Mouse (Mus musculus): ENCODE measurements around the gene Clic1. TPM values are rescaled to one million over a fixed set of nuclear protein-coding genes. Genes with fewer than 3 reads are reported as not detected.

The Clic1 gene
- total RNA-seq, 2 experiments from 2014 or later = 12.4 to 18.6 TPM

DNA sequence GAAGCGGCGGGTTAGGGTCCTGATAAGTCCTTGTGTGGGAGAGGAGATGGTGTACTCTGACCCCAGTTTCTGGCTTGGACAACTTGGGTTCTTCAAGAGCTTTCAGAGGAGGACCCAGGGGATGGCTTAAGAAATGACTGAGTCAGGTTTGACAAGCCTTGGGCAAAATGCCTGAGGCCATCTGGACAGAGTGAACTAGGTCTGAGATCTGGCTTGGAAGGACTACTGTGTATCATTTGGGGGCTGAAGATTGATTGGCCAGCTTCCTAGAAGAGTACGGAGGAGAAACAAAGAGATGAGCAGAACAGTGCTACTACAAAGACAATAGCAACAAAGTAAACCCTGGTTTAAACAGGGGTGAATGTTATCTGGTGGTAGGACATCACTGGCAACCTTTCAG lies 13.7 kb downstream of the Clic1 start:
- DNase-seq = no peak

DNA sequence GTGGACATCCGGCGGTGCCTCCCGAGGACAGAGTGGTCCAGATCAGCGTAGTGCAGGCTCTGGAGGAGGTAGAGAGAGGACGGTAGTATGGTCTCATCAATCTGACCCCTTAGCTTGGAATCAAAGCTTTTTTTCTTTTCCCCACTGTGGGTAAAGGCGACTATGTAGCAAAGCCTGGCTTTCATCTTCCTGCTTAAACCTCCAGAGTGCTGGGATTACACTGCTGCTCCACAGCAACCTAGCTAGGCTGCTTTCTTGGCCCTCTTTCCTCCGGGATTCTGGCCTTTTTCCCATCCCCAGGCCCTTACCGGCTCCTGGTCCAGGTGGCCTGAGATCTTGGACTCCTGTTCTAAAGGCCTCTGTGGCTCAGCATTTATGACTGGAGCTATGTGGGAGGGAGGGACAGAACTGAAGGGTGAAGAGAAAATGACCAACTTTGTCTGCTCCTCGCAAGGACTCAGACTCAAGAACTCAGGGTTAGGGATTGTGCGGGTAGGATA lies 14.7 kb downstream of the Clic1 start:
- no peak for DNase-seq

DNA sequence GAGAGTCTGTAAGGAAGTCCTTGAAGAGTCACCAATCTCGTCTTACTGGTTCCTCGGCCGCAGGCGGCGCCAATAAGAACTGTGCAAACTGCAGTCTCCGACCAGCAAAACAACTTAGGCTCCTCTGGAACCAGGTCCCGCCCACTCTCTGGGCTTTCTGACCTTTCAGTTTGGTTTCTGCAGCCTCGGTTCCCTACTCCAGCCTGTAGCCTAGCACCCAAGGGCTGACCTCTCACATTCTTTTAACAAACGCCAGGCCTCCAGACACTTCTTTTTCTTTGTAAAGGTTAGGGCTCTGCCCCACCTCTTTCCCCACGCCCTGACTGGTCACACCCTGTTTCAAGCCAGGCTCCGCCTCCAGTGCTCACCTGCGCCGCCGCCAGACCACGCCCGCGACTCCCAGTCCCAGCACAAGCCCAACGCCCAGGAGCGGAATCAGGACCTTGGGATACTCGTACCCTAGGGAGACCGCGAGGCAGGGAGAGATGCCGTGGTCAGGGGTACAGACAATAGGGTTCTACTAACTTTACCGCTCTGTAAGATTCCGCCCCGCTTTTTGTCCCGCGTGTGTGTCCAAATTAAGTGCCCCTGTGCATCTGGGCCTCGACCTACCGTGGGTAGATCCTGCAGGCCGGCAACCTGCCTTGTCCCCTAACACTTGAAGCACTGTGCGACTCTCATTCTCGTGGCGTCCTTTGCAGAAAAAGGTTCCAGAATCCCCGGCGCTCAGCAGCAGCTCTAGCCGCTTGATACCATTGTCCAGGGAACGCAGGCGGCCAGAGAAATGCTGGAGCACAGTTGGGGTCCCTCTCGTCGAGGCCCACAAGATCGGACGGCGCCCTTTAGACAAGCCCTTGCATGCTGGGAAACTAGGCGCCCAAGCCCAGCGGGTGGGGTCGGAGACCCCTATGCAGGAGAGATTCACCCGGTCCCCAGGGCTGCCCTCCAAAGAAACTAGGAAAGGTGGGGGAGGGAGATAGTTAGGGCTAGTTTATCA lies 15.5 kb downstream of the Clic1 start, which contains the start of gene Ly6g6c:
Ly6g6c (plus strand) TSS at position 438 of the 997 bp plus-strand sequence.
- DNase-seq = peak; percentile 46

DNA sequence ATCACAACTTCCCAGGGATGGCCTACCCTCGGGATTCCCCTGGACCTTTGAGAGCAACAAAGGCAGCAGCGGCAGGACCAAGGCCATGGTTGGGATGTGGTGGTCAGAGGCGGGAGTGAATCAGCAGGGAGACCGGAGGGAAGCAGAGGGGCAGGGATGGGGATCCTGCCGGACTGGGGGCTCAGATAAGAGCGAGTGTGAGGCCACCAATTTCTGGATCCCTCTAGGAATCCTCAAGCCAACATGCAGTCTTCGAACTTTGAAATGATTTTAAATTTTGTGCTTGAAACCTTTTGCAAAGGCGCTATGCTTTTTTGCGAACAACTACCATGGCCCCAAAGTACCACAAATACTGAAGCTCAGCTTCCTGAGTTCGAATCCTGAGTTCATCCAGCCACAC lies 16.3 kb downstream of the Clic1 start, which contains the start of gene Mpig6b:
Mpig6b (minus strand) TSS at position 101 of the 400 bp plus-strand sequence.
- DNase-seq = no peak

DNA sequence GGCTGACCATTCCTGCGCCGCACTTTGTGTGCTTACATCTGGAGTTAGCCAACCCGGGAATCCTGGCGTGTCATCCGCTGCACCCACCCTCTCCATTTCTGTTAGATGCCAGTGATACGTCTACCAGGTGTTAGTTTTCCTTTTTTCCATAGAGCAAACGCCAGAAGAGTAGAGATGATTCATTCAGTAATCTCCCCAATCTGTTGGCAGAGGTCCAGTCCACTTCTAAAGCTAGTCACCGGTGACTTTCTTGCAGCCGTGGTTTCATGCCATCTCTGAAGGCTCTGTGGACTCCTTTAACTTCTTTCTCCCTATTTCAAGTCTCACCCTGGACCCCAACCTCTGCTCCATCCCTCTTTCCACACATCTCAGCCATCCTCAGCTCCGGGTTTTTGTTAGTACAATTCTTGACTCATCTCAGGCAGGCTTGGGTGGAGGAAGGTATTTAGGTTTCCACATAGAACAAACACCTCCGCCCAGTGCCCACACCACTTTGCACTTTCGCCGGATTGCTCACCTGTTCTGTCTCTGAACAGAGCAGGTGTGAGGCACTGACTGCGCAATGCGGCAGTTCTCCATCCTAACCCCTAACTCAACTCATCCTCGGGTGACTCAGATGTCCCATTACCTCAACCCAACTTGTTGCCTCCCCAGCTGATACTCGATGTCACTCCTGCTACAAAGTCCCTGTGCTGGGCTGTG lies 18.6 kb downstream of the Clic1 start:
- no peak for DNase-seq

DNA sequence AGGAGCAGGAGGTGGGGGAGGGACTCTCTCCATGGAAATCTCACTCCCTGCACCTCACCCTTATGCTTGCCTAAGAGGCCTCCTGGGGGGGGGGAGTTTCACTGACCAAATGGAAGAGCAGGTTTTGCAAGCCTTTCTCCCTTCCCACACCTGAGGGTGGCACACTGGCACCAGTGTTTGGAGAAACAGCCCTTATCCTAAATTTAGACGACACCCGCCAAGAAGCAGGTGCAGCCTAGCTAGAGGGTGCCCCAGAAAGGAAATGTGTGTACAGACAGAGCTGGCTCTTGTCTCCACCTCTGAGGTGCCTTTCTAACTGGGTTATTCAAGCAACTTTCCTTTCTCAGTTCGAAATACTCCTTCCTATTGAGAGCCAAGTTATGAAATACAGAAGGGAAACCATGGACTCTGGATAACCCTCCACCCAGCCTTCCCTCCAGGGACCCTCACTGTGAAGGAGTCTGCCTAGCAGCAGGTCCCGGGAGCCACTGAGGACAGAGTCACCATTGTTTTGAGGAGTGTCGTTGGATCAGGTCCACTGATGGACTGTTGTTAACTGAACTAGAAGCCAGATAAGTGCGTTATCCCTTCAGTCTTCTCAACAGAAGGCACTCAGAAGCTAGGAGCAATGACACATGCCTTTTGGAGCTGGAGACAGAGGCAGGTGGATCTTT lies 20.9 kb downstream of the Clic1 start:
- DNase-seq = no peak

DNA sequence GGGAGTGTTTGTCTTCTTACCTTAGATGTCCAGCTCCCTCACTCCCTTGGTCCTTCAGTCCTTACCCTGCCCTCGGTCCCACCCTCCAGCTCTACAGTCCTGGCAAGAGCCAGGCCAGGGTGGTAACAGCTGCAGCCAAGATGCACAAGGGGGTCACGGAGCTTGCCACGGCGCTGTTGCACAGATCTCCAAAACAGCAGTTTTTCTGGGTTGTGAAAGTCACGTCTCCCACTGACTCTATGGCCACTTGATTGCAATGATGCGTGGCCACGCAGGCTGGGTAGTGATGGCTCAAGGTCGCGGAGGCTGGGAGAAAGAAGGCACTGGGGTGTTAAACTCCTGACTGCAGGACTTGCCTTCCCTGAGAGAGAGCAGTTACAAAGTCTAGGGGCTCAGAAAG lies 21.7 kb downstream of the Clic1 start:
- DNase-seq = no peak

DNA sequence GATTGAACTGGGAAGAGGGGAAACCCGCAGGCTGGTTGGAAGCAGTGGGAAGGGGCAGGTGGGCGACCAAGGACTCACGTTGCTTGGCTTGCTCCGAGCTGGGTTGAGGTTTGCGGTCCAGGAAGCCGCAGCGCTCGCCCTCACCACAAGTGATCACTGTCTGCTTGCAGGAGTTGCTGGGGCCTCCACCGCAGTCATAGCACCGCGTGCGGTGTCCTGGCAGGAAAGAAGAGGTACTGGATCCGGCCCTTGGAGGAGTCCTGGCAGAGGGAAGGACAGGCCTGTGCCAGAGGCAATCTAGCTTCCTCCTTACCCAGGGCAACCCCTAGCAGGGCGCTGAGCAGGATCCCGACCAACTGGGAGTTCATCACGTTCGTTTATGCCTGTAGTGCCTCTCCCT lies 24.3 kb downstream of the Clic1 start:
- no peak for DNase-seq

DNA sequence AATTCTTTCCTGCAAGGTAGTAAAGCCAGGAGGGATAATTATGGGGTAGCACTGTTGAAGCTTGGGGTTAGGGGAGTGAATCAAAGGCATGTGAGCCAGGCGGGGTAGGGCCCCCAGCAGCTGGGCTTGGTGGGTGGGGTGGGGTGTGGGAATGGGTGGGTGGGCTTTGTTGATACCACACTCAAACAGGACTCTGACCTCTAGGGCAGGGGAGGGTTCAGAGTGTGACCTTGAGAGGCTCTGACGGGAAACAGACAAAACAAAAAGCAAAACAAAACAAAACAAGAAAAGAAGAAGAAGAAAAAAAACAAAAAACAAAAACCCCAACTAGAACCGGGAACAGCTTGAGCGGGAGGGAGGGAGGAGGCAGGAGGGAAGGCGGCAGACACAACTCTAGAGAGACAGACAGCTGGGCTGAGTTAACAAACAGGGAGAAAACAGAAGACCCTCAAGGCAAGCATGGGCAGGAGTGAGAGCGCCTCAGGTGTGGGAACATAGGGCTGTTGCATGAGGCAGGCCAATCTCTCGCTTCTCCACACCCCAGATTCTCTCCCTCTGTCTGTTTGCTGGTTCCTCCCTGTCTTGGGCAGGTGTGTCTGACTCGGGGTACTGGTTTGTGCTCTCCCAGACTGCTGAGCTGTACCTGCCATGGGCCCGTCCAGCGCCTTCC lies 26.9 kb downstream of the Clic1 start, which contains the start of gene Ly6g6e:
Ly6g6e (plus strand) TSS at position 396 of the 670 bp plus-strand sequence.
- DNase-seq = no peak

DNA sequence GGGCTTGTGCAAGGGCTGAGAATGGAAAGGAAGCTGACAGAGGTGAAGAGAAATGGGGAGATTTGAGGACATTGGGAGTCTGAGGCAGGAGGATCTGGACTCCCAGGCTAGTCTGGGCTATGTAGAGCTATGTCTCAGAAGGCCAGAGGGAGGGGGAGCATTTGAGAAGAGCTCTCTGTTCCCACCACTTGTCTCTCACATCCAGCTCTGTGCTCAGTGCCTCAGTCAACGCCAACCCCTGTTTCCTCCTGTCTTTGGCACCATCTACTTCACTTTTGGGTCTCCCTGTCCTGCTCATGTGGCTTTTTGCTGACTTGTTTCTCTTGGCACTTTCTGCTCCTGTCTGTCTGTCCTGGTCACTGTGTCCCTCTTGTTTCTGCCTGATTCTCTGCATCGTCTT lies 27.5 kb downstream of the Clic1 start:
- DNase-seq = no peak

DNA sequence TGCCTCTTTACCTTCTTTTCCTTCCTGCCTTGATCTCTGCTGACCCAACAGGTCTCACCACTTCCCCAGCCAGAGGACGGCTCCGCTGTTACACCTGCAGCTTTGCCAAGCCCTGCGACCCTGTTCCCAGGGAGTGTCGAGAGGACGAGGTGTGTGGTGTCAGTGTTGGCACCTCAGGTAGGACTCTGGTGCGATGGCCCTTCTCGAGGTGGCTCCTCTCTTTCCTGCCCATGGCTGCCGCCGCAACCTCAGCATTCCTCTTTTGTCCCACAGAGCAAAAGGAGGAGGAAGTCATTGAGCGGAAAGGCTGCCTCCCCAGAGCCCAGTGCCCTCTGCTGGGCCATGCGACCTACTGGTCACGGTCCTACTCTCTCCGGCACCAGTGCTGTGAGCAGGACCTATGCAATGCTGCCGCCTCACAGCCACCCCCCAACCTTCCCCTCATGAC lies 28.0 kb downstream of the Clic1 start, which contains the start of gene Ly6g6d:
Ly6g6d (minus strand) TSS at position 280 of the 448 bp plus-strand sequence.
- no peak for DNase-seq

DNA sequence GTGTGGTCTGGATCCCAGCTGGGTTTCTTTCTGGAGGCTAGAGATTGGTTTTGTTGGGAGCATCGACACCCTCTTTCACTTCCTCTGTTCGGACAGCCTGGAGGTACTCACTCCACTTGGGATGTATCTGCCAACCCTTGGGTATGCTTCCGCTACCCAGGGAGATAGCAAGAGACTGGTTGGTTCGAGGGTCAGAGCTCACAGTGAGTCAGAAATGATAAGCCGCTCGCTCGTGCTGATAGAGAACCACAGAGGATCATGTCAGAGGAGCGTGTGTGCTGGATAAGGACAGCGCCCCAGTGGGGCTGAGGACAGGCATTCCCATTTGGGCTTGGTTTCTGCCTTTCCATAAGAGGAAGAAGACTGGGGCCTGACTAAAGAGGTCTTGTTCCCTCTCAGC lies 30.0 kb downstream of the Clic1 start:
- DNase-seq = no peak

DNA sequence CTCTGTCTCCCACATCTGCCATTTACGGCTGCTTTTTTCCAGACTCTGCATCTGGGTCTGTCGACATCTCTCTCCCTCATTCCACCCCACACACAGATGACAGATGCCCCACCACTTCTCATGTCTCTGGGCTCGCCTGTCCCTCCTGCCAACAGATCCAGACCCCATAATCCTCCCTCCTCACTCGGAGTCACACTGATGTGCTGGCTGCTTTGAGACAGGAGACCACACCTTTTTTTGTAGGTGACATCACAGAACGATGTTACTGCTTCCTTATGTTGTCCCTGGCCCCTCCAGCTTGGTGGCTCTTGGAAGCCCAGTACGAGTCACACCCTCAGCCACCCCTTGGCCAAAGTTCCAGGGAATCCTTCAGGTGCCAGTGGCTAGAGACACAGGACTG lies 30.5 kb downstream of the Clic1 start:
- no peak for DNase-seq

DNA sequence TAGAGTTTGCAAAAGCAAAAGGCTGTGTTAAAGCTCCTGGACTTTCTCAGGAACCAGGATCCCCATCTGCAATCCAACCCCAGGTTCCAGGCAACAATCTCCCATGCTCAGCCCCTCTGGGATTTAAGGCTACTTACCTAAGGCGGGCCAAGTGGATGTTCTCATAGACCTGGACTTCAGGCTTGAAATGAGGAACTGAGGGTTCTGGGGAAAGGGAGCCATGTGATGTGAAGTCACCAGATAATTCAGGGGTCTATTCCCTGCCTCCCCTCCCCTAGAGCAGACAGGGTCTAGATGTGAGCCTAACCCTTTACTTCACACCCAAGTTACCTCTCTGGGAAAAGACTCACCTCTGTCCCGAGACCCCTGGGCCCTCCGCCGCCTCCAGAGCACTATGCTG lies 30.9 kb downstream of the Clic1 start:
- no peak for DNase-seq

DNA sequence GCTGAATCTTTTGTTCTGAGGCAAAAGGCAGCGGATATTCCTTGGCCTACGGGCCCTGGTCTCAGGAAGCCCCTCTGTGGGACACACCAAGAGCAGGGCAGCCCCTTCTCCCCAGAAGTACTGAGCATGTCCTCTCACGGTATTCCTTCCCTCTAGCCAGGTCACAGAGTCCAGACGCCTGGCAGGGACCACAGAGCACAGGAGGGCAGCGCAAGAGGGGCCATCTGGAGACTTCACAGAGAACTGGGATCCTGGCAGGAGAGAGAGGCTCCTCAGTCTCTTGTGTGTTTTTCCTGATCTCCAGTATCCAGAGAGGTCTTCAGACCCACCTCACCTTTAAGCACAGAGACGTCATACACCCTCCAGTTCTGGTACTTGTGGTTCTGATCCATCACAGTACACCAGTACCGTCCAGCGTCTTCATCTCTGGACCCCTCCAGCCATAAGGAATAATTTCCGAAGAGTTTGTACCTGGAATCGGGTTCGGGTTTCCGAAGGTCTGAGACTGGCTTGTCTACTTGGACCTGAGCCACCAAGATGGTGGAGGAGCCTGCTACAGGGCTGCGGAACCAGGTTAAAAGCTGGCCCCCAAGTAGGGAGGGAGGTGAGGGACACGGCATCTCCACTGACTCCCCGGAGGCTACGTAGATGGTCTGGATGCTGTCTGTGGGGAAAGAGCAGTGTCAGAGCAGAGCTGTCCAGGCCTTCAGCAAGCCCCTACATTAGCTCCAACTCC lies 33.2 kb downstream of the Clic1 start:
- DNase-seq = no peak

DNA sequence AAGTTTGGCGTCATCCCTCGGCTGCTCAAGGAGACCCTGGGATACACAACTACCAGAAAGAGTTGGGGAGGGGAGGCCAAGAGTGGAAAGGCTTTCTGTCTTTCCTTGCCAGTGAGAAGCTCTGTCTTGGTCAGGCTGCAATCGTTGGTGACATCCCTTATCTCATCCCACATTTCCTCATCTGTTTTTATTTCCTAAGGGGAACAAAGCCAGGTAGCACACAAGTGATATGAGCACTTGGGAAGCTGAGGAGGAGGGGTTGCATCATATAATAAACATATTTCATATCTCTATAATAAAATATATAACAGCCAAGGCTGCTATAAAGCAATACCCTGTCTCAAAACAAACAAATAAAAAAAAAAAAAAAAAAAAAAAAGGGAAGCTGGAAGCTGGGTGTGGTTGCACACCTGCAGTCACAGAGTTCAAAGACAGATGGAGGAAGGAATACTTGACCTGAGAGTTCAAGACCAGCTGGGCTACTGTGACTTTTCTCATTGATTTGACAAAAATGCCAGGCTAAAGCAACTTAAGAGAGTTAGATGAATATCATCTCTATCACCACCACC lies 34.2 kb downstream of the Clic1 start:
- no peak for DNase-seq

DNA sequence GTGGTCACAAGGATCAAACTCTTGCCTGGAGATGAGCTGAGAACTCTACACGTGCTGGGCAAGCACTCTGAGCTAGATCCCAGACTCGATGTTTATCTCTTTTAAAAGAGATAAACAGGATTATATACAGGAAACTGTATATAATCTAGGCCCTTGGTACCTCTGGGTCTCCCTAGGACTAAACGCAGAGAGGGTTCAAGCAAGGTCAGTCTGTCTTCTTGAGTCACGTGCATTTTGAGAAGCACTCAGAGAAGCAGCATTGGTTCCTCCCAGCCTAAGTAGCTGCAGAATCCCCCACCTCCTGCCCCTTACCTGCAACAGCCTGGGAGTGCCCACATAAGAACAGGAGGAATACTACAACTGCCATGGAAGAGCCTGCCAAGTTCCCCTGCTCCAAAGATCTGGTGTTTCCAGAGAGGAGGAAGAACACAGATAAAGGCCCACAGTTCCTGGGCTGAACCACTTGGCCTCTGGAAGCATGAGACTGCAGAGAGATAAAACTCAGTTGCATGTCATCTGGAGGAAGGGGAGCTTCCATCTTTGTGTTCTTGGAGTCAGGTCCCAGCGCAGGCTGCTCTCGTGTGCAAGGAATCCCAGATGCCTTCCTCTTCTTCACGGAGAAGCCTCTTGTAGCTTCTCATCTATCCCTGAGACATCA lies 35.6 kb downstream of the Clic1 start, which contains the start of gene Ly6g6f:
Ly6g6f (minus strand) TSS at position 403 of the 658 bp plus-strand sequence.
- no peak for DNase-seq

DNA sequence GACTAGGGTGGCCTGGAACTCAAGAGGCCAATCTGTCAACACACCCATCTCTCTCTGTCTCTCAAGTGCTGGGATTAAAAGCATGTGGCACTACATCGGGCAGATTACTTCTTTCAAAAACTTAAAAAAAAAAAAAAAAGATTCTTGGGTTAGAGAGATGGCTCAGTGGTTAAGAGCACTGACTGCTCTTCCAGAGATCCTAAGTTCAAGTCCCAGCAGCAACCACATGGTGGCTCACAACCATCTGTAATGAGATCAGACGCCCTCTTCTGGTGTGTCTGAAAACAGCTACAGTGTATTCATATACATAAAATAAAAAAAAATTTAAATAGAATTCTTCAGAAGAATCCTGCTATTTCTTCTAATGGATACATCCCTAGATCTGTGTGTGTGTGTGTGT lies 38.4 kb downstream of the Clic1 start:
- DNase-seq = no peak

DNA sequence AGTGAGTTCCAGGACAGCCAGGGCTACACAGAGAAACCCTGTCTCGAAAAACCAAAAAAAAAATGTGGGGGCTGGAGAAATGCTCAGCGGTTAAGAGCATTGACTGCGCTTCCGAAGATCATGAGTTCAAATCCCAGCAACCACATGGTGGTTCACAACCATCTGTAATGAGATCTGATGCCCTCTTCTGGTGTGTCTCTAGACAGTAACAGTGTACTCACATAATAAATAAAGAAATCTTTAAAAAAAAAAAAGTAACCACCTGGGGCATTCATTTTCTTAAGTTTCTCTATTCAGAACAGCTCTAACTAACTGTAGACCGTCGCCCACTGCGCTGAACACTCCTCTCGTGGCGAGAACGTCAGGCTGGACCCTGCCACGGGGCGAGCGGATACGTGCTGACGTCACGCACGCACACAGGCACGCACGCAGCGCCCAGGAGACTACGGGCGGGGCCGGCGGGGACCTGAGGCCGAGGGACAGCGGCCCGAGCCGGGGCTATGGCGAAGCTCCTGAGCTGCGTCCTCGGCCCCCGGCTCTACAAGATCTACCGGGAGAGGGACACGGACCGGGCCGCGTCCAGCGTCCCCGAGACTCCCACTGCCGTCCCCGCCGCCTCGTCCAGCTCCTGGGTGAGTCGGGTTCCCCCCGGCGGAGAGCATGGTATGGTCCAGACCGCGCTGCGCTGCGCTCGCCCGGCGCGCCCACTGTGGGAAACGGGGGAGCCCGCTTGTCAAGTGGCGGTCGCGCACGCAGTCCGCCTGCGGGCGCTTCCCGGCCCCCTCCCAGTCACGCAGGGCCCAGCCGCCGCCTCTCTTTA lies 39.3 kb downstream of the Clic1 start, which contains the start of gene Abhd16a:
Abhd16a (plus strand) TSS at position 439 of the 820 bp plus-strand sequence.
- peak; percentile 95 for DNase-seq
